Mouse (Mus musculus) forebrain, embryonic 10.5 days (tissue): ENCODE results near the gene Cyp2d34. TPM values are rescaled to one million over a fixed set of nuclear protein-coding genes. Genes with fewer than 3 reads are reported as not detected.

Source experiments
- DNase-seq: peaks from one replicate; pipeline ENCODE4 v3.0.0-alpha.2; 2017; ENCODE audit warnings: low spot score; ENCODE audit errors: extremely low spot score
- H3K27ac ChIP-seq: fragments of 300-500 bp; sonication (generic); 2 replicates; pipeline ENCODE4 v1.5.1; 2016; ENCODE audit warnings: mild to moderate bottlenecking
- H3K27me3 ChIP-seq: fragments of 300-500 bp; sonication (generic); 2 replicates; pipeline ENCODE4 v1.6.1; 2016; ENCODE audit warnings: mild to moderate bottlenecking; ENCODE audit not compliant: poor library complexity, severe bottlenecking
- H3K36me3 ChIP-seq: fragments of 300-500 bp; sonication (generic); replicated peaks from 2 replicates; pipeline ENCODE4 v1.6.1; 2016; ENCODE audit warnings: mild to moderate bottlenecking, moderate library complexity
- H3K4me1 ChIP-seq: fragments of 300-500 bp; sonication (generic); 2 replicates; pipeline ENCODE4 v1.6.1; 2016
- H3K4me3 ChIP-seq: fragments of 300-500 bp; sonication (generic); 2 replicates; pipeline ENCODE4 v1.5.1; 2016; ENCODE audit warnings: mild to moderate bottlenecking, moderate library complexity
- H3K9me3 ChIP-seq: fragments of 300-500 bp; sonication (generic); 2 replicates; pipeline ENCODE4 v1.6.1; 2016; ENCODE audit warnings: mild to moderate bottlenecking, moderate library complexity
- WGBS: fragments of 180-500 bp; shearing (Covaris S2); methylation state at CpG from one replicate; pipeline ENCODE4 v1.1.7; 2016; 5-methylcytosine and 5-hydroxymethylcytosine counted together
- microRNA-seq: library from miRNA; unstranded; fragments of <30 nt; microRNA quantifications from one replicate; pipeline ENCODE4, GENCODE M21; 2017
- polyA plus RNA-seq: library from polyadenylated mRNA; unstranded; fragments of >200 nt; fragmentation: Nextera tagmentation; extraction: Ambion mirVana; gene quantifications from 2 replicates; pipeline ENCODE4 v1.2.1, GENCODE M21; 2016

The Cyp2d34 gene
- polyA plus RNA-seq, 1 experiment from 2014 or later = not detected

DNA sequence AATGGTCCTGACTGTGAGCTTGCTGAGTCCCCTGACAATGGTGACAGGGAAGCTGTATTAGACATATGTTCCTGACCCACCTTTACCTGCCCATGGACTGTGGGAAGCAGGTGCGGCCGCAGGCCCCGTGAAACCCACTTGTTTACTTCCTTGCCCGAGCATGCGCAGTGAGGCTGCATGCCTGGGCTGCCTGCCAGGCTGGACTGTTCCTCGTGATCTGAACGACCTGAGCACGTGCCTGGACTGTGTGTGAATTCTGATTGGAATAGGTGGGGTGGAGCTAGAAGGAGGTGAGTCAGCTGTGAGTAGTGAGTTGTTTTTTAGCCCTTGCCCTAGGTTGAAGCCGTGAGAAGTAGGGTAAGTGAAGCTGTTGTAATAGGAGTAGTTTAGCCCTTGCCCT is 38.1 kb downstream of the Cyp2d34 start:
- 87% methylated on average over 9 of the region's 9 CpGs for WGBS
- no peak for DNase-seq
- Histone ChIP-seq H3K4me1 (no peaks in the 10 kb centered on the region), H3K9me3 (no peaks in the 10 kb centered on the region), H3K27me3 (no peaks in the 10 kb centered on the region), H3K4me3 (no peak overlapping the region), H3K27ac (no peak overlapping the region), H3K36me3 (no peaks in the 10 kb centered on the region)

DNA sequence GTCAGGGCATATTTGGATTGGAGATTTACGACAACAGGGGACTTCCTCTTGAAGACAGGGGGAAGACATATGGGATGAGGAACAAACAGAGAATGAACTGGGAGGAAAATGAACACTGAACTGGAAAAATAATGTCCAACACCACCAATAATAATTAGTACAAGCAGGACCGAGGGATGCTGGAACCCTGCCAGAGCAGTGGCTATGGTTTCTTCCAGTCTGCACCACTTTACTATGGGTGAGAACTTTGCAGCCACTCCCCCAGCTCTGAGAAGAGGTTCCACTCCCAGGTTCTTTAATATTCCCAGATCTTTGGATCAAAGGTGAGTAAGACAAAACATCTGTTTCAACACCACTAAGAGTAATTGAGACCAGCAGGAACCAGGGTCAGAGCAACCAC is 41.7 kb downstream of the Cyp2d34 start:
- no peaks in the 10 kb centered on the region; the same call in 1 of the 2 replicates for H3K9me3 ChIP-seq
- 88% methylated on average over 2 of the region's 2 CpGs for WGBS
- no peak overlapping the region for H3K27ac ChIP-seq
- no peak for DNase-seq
- H3K4me3 ChIP-seq = no peak overlapping the region
- no peaks in the 10 kb centered on the region for H3K36me3 ChIP-seq
- H3K27me3 ChIP-seq = no peaks in the 10 kb centered on the region
- H3K4me1 ChIP-seq = no peaks in the 10 kb centered on the region

DNA sequence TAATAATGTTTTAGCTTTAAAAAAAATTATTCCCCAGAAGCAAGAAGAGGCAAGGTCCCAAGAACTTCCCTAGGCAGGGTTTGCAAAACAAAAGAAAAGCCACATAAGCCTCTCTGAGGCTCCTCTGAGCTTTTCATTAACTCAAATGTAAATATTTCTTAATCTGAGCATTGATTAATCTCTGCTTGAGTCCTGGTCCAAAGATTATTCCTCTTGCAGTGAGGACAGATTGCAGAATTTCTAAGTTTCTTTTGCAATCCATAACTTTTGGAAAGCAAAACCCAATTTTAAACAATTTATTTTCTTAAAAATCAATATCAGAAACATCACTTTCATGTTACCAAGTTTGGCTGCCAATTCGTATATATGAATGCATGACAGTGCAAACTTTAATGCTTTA is 47.9 kb downstream of the Cyp2d34 start:
- Histone ChIP-seq H3K36me3 (no peaks in the 10 kb centered on the region), H3K4me3 (no peak overlapping the region), H3K4me1 (no peaks in the 10 kb centered on the region), H3K9me3 (no peaks in the 10 kb centered on the region; the same call in 1 of the 2 replicates), H3K27ac (no peak overlapping the region), H3K27me3 (no peaks in the 10 kb centered on the region)
- 73% methylated on average over 1 of the region's 1 CpGs for WGBS
- DNase-seq = no peak

Small RNA genes within 50 kb of the gene (microRNA-seq; reads per million reads assigned to microRNA genes)
- gene Gm27463 = not detected
- not detected for gene Gm27742

Other genes with a start within 250 kb of the Cyp2d34 start
- gene Cyp2d22, start 240.7 kb downstream of the Cyp2d34 start, polyA plus RNA-seq = 3.0 and 3.8 TPM in 2 replicates
- gene Cyp2d11, start 226.9 kb downstream of the Cyp2d34 start, polyA plus RNA-seq = not detected in 2 replicates
- gene Cyp2d10, start 213.8 kb downstream of the Cyp2d34 start, polyA plus RNA-seq = not detected in 2 replicates
- gene Cyp2d9, start 187.5 kb downstream of the Cyp2d34 start, polyA plus RNA-seq = not detected in 2 replicates
- not detected in 2 replicates for gene Cyp2d12, start 65.9 kb downstream of the Cyp2d34 start, polyA plus RNA-seq
- not detected in 2 replicates for gene Cyp2d40, start 143.2 kb upstream of the Cyp2d34 start, polyA plus RNA-seq
- gene Cyp2d26, start 173.3 kb upstream of the Cyp2d34 start, polyA plus RNA-seq = not detected in 2 replicates